Mouse (Mus musculus) adrenal gland, adult (tissue): Measurements from ENCODE around the gene Parvb.
"Not testable (repeated sequence)": the region's sequence is repeated elsewhere in the genome, so short reads cannot be mapped to it uniquely, and the experiment has no call there.

Experiments used
- DNase-seq, 2 experiments: peaks; one replicate each; pipeline ENCODE4 v3.0.0; 2022 to 2023; ENCODE audit warnings: low spot score in 1 of 2; ENCODE audit not compliant: inconsistent age in 2 of 2

Gene Parvb

GRCm38 (mm10) chr15:84285453-84285852 lies 53.6 kb downstream of the Parvb start:
- no peak for DNase-seq

GRCm38 (mm10) chr15:84288953-84289352 lies 57.1 kb downstream of the Parvb start:
- not testable (repeated sequence) for DNase-seq

GRCm38 (mm10) chr15:84291097-84291496 lies 59.3 kb downstream of the Parvb start:
- no peak for DNase-seq

- DNase-seq, result no peak
These were observed 61.7 kb downstream of the Parvb start for GRCm38 (mm10) chr15:84293590-84293989.

GRCm38 (mm10) chr15:84294391-84294790 lies 62.5 kb downstream of the Parvb start:
- DNase-seq, result no peak

- peak in 1 of 2 experiments; percentile 54 for DNase-seq
These were observed 63.4 kb downstream of the Parvb start for GRCm38 (mm10) chr15:84295225-84295624.

GRCm38 (mm10) chr15:84297454-84297853 lies 65.6 kb downstream of the Parvb start:
- DNase-seq, result no peak

GRCm38 (mm10) chr15:84298804-84299370 lies 67.0 kb downstream of the Parvb start:
- peak in 1 of 2 experiments; percentile 52 for DNase-seq

GRCm38 (mm10) chr15:84299662-84300333 lies 68.0 kb downstream of the Parvb start:
- no peak for DNase-seq

- no peak for DNase-seq
These were observed 68.7 kb downstream of the Parvb start for GRCm38 (mm10) chr15:84300591-84300990.

- peak in 1 of 2 experiments; percentile 58 for DNase-seq
These were observed 69.2 kb downstream of the Parvb start for GRCm38 (mm10) chr15:84301026-84301425.

GRCm38 (mm10) chr15:84301641-84302420 lies 70.0 kb downstream of the Parvb start:
- no peak for DNase-seq

GRCm38 (mm10) chr15:84303264-84303663 lies 71.4 kb downstream of the Parvb start:
- no peak for DNase-seq

GRCm38 (mm10) chr15:84305333-84305732 lies 73.5 kb downstream of the Parvb start:
- DNase-seq, result no peak

- no peak for DNase-seq
These were observed 78.4 kb downstream of the Parvb start for GRCm38 (mm10) chr15:84310271-84310670.

- DNase-seq, result no peak
These were observed 79.6 kb downstream of the Parvb start for GRCm38 (mm10) chr15:84311295-84312085.

GRCm38 (mm10) chr15:84312878-84313565 lies 81.2 kb downstream of the Parvb start:
- DNase-seq, result no peak

- DNase-seq, result no peak
These were observed 81.7 kb downstream of the Parvb start for GRCm38 (mm10) chr15:84313566-84313878.

GRCm38 (mm10) chr15:84314420-84315080 lies 82.7 kb downstream of the Parvb start:
- no peak for DNase-seq
